In the genomic region with DNA sequence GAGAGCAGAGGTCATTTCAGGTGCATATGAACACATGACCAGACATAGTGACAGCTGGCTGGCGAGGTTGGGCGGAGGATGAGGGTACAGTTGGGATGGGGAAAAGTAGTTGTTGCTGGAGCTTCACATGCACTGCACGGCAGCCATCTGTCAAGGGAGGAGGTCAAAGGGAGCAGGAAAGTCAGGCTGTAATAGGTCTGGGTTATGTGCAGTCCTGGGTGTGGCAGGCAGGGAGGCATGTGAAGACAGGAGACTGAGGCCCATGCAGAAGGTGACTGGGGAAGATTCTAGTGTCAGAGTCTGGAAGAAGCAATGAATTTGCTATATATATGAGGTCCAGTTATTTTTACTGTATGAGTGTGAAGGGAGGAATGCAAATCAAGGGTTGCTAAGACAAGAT, we compare ENCODE assay signal across 21 mouse cellular contexts. TPM values are rescaled to one million over a fixed set of nuclear protein-coding genes. Genes with fewer than 3 reads are reported as not detected.
"Had no signal": no experiment of that assay in that cellular context is flagged by ENCODE, and none has a peak within 500 bp of the region (broad histone marks: within the 10 kb centered on the region; RNA-seq: fewer than 3 reads in every experiment).

No protein-coding gene starts in this region.

- DNase-seq: lung, adult 2 months; lung, postnatal 14 days; lung, postnatal 36 days; midbrain, embryonic 14.5 days; retina, postnatal 1 day; right cerebral cortex, adult 18-20 months; right cerebral cortex, postnatal 25 days; right cerebral cortex, postnatal 4 days; spleen, adult 18-20 months; thymus, adult 18-20 months; thymus, postnatal 14 days; thymus, postnatal 36 days had no signal

- H3K4me3 ChIP-seq: lung, embryonic 15.5 days; megakaryocyte, embryonic 14.5 days; myocyte; neural tube, embryonic 13.5 days; neural tube, embryonic 15.5 days had no signal

- H3K27ac ChIP-seq: lung, embryonic 15.5 days; macrophage; neural tube, embryonic 13.5 days; neural tube, embryonic 15.5 days had no signal

- H3K9me3 ChIP-seq: lung, embryonic 15.5 days; neural tube, embryonic 13.5 days; neural tube, embryonic 15.5 days had no signal

- H3K9ac ChIP-seq: lung, embryonic 15.5 days; neural tube, embryonic 13.5 days; neural tube, embryonic 15.5 days had no signal

- H3K27me3 ChIP-seq: lung, embryonic 15.5 days; megakaryocyte, embryonic 14.5 days; neural tube, embryonic 13.5 days; neural tube, embryonic 15.5 days had no signal

- H3K4me1 ChIP-seq: lung, embryonic 15.5 days; megakaryocyte, embryonic 14.5 days; neural tube, embryonic 13.5 days; neural tube, embryonic 15.5 days had no signal

- H3K4me2 ChIP-seq: lung, embryonic 15.5 days; midbrain, embryonic 11.5 days; neural tube, embryonic 13.5 days; neural tube, embryonic 15.5 days had no signal

- H3K36me3 ChIP-seq: lung, embryonic 15.5 days; neural tube, embryonic 13.5 days; neural tube, embryonic 15.5 days had no signal

- ATAC-seq: lung, postnatal 0 days; midbrain, embryonic 16.5 days had no signal

RNA-seq across cellular contexts. Expression of gene Gprin3, which starts 35.9 kb away (rescaled TPM):
- polyA plus RNA-seq: macrophage had no signal
